Mouse (Mus musculus) small intestine, adult 2 months (tissue): ENCODE measurements around the gene Zfp36l1.

ENCODE experiments used
- CTCF ChIP-seq: fragments of 200-500 bp; IDR thresholded peaks from 2 replicates; pipeline ENCODE4 v1.5.1; 2012; ENCODE audit warnings: low read depth, mild to moderate bottlenecking, control low read depth, inconsistent platforms, low read length, moderate library complexity, mixed read lengths; ENCODE audit not compliant: insufficient replicate concordance, insufficient read length; ENCODE audit errors: extremely low read depth
- POLR2A ChIP-seq: fragments of 200-500 bp; IDR thresholded peaks from 2 replicates; pipeline ENCODE4 v1.6.1; 2012; ENCODE audit warnings: low read depth, mild to moderate bottlenecking, control low read depth, inconsistent platforms, low read length, moderate library complexity

GRCm38 (mm10) chr12:80109753-80110545, 2.9 kb downstream of the Zfp36l1 start:
- TF ChIP-seq CTCF = no peak
- TF ChIP-seq POLR2A = no peak
